Mouse (Mus musculus) 3T3-L1 (cell line): Measurements from ENCODE around the gene Rps15.

ENCODE experiments used
- DNase-seq: peaks from one replicate; pipeline ENCODE4 v3.0.0-alpha.2; 2015; ENCODE audit warnings: low read depth, low spot score

Rps15 gene

DNA sequence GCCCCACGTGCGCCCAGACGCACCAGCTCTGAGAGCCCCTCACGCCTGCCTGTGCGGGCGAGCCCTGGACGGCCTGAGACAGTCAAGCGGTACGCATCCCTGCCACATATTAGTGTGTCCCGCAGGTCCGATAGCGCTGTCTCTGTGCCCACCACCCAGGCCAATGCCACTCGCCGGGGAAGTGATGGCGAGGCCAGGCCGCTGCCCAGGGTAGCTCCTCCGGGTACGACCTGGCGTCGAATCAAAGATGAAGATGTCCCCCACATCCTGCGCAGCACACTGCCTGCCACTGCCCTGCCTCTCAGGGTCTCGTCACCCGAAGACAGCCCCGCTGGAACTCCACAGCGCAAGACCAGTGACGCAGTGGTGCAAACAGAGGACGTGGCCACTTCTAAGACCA lies 23.1 kb downstream of the Rps15 start:
- no peak for DNase-seq

DNA sequence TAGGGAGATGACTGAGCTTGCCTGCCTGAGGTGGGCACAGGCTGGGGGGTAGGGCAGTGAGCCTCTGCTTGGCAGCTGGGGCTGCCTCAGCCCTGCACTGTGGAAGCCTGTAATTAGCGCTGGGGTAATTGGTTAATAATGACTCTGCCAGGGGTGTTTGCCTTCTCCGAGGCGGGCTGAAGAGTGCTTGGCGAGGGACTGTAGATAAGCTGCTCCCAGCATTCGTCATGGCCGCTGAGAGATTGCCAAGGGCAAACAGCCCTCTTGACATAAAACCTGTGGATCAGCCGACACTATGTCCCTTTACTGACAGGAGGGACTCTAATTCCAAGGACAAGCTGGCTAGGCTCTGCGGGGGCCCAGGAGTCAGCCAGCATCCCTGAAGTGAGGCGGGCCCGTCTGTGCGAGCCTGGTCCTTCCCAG lies 24.1 kb downstream of the Rps15 start:
- no peak for DNase-seq

DNA sequence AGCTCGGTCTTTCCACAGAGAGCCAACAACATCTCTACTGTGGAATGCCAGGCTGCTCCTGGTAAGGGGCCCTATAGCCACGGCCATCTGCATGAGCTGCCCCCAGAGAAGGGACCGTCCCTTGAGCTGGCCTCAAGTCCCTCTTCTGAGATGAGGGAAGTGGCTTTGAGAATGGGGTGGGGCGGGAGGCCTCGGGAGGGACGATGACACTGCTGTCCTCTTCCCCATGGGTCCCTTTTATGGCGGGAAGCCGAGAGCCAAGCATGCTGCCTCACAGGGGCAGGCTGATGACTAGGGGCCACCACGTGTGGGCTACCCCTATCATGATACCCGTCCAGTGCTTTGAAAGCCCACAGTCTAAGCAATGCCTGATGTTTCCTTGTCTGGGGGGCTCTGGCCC lies 24.8 kb downstream of the Rps15 start:
- DNase-seq, result no peak

DNA sequence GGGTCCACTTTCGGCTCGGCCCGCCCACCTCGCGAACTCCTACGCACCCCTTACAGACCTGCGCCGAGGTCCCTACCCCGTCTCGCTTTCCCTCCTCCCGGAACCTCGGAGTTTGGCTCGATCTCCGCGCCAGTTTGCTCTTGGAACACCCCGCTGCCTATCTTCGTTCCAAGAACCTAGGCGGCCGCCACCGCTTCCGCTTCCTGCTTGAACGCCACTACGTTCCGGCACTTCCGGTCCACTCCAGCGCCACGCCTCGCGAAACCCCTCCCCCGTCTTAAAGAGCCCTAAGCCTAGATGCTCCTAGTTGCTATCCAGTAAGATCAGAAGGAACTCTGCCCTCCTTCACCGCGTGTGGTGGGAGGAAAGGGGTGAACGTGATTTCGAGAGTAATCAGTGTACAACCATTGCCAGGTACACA lies 28.1 kb downstream of the Rps15 start, which contains the start of gene 2310011J03Rik:
Gene 2310011J03Rik, minus strand, starts transcription at position 198 of the 421 bp plus-strand sequence.
- DNase-seq, result peak; percentile 96

DNA sequence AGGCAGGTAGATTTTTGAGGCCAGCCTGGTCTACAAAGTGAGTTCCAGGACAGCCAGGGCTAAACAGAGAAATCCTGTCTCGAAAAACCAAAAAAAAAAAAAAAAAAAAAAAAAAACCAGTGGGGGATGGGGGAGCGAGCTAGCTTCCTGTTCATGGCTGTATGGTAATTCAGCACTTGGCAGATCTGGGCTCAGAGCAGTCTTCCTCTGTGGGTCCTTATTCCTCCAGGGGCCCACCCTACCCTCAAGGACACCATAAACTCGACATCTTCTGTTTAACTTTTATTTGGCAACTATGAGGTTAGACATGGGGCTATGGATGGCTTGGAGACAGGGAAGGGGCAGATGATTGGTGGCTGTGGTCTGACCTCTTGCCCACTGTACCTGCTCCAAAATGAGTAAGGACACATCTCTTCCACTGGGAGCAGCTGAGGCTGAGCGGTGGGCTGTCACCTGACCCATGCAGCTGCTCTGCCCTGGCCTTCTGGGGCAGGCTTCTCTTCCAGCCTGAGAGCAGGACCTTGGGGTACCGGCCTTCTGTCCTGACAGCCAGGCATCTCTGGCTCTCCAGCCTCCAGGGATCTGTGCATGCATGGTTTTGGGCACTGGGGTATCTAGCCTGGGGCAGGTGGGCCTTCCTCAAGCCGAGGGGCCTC lies 28.9 kb downstream of the Rps15 start:
- DNase-seq, result no peak

DNA sequence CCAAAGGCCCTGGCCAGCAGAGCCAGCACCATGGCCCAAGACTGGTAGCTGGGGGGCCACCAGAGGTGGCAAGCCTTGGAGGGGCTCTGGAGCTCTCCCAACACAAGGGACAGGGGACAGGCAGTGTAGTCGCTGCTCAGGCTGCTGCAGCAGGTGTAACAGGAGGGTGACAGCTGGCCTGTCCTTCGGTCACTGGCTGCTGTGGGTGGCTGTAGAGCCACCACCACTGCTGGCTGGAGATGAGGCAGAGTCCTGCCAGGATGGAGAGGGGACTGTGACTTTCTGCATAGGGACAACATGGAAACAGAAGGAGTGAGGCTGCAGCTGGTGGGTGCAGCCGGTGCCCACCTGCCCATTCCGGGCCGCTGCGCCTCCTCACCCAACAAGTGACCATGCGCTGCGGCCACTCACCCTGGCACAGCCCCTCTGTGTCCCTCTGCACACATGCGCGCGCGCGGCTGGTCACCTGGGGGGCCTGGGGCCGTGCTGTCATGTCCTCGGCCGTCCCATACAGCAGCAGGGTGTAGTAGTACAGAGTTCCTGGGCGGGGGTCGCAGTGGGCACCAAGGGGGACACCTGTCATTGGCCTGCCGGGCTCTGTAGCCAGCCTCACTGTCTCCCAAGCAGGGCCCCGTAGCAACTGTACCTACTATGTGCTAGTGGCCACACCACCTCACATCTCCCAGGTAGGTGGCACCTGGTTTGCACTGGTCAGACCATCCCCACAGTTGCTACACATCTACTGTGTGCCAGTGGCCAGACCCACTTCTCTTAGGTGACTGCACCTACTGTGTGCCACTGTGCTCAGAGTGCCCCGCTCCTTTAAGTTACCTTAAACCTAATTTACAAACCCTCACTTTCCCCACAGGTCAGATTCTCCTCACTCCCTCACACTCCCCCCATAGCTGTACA lies 29.7 kb downstream of the Rps15 start:
- no peak for DNase-seq

DNA sequence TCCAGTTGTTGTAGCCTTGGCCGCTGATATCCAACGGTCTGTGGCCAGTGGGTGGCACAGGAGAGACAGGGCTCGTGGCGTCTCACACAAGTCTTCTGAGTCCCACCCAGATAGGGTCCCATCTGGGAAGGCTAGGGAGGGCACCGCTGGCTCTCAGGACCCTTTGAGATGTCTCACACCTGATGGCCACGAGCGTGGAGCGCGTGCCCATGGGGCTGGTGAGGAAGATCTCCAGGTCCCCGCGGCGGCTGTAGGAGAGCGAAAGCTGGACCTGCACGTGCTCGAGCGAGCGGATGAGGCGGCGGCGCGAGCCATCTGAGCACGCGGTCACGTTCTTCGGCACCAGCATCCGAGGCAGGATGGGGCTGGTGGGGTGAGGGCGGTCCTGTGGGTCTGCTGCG lies 30.6 kb downstream of the Rps15 start:
- DNase-seq, result no peak

DNA sequence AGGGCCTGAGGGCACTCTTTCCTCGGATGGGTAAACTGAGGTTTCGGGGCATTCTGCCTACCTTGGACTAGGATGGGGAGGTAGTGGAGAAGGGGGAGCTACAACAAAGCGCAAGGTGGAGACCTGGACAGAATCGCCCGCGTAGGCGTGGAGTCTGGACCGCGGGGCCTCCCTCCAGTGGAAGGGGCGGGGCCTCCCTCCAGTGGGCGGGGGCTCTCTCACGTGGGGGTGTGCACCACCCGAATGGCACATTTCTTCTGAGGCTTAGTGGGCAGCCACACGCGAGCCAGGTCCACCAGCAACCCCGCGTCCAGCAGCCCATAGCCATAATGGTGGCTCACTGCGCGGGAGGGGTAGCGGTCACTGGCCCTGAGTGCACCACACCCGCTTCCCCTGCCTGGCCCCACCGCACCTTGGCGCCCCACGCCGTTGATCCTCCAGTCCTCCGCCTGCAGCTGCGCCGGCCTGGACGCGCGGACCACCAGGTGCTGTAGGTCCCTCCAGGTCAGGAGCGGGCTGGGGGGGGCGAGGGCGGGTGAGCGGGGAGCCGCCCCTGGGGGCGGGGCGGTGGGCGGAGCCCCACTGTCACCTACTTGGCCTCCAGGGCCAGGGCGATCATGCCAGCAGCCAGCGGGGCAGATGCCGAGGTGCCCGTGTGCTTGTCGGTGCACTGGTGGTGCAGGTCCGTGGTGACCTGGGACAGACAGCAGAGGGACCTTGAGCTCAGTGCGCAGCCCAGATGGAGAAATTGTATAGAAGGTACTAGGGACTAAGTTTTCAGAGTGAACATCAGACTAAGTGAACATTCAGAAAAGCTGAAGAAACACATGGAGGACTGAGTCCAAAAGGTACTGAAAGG lies 31.2 kb downstream of the Rps15 start:
- peak; percentile 47 for DNase-seq

DNA sequence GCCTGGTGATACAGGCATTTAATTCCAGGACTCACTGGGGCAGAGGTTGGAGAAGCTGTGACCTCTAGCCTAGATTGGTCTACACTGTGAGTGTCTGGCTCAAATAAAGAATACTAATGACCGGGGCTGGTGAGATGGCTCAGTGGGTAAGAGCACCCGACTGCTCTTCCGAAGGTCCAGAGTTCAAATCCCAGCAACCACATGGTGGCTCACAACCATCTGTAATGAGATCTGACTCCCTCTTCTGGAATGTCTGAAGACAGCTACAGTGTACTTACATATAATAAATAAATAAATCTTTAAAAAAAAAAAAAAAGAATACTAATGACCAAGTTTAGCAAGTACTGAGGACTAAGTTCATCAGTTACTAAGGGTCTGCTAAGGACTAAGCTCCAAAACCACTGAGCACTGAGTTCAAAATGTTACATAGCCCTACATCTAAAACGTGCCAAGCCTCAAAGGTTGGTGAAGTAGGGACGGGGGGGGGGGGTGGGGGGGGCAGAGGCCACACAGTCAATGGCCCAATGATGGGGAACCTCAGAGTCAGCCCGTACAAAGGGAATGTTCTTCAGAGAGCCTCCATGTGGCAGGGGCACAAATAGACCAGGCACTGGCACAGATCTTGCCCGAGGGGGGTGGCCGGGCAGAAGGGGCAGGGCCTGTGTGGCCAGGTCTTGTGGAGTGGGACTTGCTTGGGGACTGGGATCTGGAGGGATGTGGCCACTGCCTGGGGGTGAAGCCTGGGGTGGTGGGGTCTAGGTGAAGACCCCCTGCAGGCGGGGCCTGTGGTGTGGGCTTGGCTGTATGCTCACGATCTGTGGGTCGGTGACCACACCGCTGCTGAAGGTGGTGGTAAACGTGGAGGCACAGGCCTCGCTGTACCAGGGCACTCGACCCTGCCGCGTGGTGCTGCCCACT lies 32.1 kb downstream of the Rps15 start:
- no peak for DNase-seq

DNA sequence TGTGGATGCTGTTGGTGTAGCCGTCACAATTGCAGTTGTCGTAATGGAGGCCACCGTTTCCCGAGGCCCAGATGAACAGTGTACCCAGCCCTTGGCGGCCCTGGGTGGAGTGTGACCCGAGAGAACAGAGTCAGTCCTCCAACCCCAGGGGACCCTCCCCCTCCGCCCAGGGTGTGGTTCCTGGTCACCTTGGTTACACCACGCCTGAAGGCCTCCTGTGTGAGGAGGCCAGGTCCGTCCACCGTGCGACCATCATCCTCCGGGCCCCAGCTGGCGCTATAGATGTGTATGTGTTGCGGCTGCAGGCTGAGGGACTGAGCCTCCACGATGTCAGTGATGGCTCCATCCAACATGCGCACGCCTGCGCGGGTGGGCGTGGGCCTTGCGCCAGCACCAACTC lies 32.8 kb downstream of the Rps15 start:
- no peak for DNase-seq

DNA sequence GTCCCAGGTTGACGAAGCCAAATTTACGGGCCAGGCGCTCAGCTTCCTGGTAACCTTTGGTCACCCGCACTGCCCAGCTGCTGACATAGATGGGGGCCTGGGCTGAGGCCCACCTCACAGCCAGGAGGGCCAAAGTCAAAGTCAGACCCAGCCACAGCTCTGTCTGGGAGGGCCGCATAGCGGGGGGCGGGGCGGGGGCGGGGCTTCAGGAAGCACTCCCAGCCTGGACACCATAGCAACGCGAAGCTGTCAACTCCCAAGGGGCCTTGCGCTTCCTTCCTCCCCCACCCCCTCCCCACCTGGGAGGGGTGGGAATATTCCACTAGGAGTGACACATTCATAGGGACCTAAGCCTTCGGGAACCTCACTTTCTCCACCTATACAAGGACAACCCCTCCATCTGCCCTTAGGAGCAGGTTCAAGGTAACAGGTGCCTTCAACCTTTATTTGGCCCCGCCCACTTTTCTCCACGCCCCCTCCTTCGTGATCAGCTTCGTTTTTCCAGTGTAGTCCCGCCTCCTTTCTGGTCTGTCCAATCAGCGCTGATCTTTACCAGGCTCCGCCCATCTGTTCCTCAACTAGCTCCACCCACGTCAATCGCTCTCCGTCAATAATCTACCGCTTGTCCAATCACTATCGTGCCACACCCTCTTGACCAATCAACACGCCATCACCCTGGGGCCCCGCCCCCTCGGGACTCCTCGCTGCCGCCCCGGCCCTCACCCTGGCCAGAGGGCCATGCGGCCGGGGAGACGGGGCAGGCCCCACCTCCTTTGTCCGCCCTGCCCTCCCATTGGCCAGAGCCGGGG lies 37.2 kb downstream of the Rps15 start, which contains the start of the genes Pcsk4 and Reep6:
Gene Pcsk4, minus strand, starts transcription at position 226 of the 809 bp plus-strand sequence.
Gene Reep6, plus strand, starts transcription at position 681 of the 809 bp plus-strand sequence.
- peak; percentile 60 for DNase-seq

DNA sequence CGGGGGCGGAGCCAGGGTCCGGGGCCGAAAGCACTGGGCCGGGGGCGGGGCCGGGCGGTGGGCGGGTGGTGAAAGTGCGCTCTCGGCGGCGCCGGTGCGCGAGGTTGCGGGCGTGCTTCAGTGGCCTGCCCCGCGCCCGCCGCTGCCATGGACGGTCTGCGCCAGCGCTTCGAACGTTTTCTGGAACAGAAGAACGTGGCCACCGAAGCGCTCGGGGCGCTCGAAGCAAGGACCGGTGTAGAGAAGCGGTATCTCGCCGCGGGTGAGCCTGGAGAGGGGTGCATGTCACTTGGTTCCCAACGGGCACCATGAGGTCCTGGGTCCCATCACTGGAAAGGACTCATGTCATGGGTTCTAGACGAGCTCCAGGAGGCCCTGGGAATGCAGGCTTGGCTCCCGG lies 37.8 kb downstream of the Rps15 start:
- DNase-seq, result no peak

DNA sequence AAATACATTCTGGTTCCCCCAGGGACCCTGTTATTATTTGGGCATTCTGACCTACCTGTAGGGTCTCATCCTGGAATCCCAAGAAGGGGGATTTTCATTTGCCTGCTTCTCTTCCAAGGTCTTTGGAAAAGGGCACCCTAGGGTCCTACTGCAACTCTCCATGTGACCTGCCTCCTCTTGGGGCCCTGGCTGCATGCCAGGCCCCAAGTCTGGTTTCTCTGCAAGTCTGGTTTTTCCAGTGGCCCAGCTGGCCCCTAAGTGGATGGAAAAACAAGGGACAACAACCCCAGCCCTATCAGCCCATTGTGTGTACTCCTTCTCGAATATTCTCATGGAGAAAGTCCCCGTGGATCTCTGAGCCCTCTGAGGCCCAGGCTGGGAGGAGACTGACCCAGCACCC lies 38.6 kb downstream of the Rps15 start:
- no peak for DNase-seq

DNA sequence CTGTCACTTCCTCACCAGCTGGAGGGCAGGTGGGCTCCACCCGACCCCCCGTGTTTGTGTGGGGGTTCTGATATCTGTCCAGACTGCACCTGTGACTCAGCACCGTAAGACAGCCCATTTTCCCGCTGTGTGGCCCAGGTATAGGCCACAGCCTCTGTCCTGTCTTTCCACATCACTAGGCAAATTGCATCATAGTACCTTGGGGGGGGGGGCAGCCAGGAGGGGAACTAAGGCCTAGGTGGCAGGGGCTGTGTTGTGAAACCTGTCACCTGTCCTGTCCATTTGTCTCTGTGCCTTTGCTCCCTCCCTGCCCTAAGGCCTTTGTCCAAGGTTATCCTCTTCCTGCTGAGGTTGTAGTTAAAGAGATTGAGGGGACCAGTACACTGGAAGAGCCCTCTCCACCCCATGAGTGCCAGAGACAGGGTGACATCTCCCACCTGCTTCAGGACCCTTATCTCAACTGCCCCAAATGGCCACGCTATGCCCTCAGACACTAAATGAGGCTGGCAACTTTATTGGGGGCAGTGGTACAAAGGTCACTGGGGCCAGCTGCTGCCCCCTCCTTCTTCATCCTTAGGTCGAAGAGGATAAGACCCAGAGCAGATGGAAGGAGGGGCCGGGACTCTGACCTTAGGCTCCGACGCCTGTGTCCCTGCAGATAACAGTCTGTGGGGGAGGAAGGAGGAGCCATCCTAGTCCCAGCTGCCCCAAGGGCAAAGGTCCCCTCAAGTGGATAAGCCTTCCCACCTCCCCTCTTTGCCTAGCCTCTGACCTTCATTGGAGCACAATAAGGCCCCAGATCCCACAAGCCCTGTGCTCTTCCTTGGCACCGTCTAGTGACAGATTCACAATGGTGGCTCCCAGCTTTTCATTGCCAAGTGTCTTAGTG lies 39.6 kb downstream of the Rps15 start:
- DNase-seq, result no peak

DNA sequence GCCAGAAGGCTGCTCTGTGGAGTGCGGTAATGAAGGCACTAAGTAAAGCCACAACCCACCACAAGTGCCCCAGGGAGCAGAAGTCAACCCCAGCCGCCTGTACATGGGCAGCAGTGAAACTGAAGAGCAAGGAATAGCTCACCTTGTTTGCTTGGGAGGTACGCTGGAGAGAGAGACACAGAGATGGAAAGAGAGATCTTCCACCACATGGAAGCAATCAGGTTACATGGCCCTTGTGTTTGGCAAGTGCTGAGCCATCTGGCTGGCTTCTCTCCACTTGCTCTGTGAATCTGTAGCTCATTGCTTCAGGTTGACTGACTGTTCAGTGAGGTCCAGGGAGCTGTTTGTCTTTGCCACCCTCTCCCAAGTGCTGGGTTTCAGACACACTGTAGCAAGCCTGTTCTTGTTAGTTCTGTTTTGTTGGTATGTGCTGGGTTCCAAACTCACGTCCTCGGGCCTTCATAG lies 40.3 kb downstream of the Rps15 start:
- no peak for DNase-seq

DNA sequence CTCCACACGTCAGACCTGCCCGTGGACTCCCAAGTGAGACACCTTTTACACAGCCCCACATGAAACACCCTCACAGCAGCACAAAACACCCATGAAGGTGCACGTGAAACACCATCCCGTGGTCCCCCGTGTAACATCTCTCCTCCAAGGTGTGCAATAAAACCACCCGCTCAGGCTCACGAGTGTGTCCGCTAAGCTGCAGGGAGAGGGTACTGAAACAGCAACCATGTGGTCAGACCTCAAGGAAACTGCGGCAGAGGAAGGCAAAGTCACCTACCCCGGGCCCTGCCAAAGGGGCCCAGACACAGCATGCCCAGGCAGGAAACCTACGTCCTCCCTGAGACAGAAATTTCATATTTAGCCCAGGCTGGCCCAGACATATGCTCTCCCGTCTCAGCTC lies 44.0 kb downstream of the Rps15 start:
- DNase-seq, result no peak

DNA sequence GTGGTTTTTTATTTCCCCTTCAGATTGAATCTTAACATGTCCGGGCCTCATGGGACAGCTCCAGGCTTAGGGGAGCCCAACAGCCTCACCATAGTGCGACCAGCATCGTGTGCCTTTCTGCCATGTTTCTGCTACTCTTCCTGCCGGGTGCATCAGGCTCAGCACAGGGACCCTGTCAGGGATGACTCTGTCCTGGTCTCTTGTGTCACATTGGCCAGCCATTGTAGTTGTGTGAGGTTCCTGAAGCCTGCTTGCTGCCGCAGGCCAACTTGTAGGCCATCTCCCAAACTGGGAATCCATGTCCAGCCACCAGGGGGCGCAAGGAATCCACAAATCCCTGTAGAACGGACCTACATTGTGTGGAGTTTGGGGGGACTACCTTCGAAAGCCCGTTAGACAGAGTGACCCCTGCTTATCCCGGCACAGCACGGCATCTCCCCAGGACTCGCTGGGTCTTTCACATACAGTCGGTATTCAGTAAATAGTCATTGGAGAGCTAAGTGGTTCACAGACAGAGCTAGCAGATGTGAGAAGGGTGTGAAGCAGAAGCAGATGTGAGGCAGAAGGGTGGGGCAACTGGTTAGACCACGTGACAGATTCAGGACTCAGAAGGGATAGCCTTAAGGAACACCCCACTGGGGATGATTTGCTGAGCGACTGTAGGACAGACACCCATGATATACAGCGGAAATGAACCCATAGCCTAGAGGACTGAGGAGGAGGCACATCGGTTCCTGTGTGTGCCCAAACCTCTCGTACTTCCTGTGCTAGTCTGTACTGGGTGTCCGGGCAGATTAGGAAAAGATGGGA lies 47.9 kb downstream of the Rps15 start:
- DNase-seq, result peak; percentile 85

DNA sequence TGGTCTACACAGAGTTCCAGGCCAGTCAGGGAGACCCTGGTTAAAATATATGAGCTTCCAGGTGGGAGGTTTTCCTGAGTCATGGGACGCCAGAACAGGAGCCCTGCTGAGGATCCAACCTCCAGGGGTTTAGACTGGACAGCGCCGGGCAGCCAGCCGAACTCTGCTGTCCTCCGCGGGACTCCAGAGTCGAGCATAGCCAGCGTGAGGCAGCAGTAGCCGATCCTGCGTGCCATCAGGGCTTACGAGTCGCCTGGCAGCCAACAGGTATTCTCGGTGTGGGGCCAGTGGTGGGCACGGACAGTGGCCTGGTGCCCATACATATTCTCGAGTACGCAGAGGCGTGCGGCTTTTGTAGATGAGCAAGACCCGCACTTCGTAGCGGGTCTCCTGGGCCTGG lies 48.8 kb downstream of the Rps15 start:
- DNase-seq, result no peak
